Mouse (Mus musculus) forebrain, embryonic 13.5 days (tissue): ENCODE measurements at regions not wholly inside any gene's neighbourhood (a gene's known extent, or its start where the extent isn't known, plus 50 kb on each side); places are given as distances from the start of the nearest gene placed in this dataset.

ENCODE experiments used
- ATAC-seq: fragments of 200-750 bp; cut with Nextera tagmentation; 2 replicates; pipeline ENCODE4 v1.8.0; 2017
- H3K27ac ChIP-seq: fragments of 300-500 bp; sonication (generic); 2 replicates; pipeline ENCODE4 v1.5.1; 2015; ENCODE audit warnings: inconsistent platforms, mild to moderate bottlenecking, moderate library complexity
- H3K27me3 ChIP-seq: fragments of 300-500 bp; sonication (generic); 2 replicates; pipeline ENCODE4 v1.6.1; 2015; ENCODE audit warnings: mild to moderate bottlenecking, inconsistent platforms
- H3K36me3 ChIP-seq: fragments of 300-500 bp; sonication (generic); 2 replicates; pipeline ENCODE4 v1.6.1; 2015; ENCODE audit warnings: mild to moderate bottlenecking, inconsistent platforms; ENCODE audit not compliant: poor library complexity, severe bottlenecking
- H3K4me1 ChIP-seq: fragments of 300-500 bp; sonication (generic); 2 replicates; pipeline ENCODE4 v1.6.1; 2015; ENCODE audit warnings: inconsistent platforms
- H3K4me2 ChIP-seq: fragments of 300-500 bp; sonication (generic); 2 replicates; pipeline ENCODE4 v1.6.1; 2015; ENCODE audit warnings: inconsistent platforms, mild to moderate bottlenecking, moderate library complexity
- H3K4me3 ChIP-seq: fragments of 300-500 bp; sonication (generic); 2 replicates; pipeline ENCODE4 v1.5.1; 2015; ENCODE audit warnings: mild to moderate bottlenecking, inconsistent platforms
- H3K9ac ChIP-seq: fragments of 300-500 bp; sonication (generic); 2 replicates; pipeline ENCODE4 v1.6.1; 2015; ENCODE audit warnings: mild to moderate bottlenecking, inconsistent platforms
- H3K9me3 ChIP-seq: fragments of 300-500 bp; sonication (generic); replicated peaks from 2 replicates; pipeline ENCODE4 v1.6.1; 2016; ENCODE audit warnings: inconsistent platforms
- WGBS: fragments of 180-500 bp; shearing (Covaris S2); methylation state at CpG from one replicate; pipeline ENCODE4 v1.1.7; 2015; 5-methylcytosine and 5-hydroxymethylcytosine counted together

DNA sequence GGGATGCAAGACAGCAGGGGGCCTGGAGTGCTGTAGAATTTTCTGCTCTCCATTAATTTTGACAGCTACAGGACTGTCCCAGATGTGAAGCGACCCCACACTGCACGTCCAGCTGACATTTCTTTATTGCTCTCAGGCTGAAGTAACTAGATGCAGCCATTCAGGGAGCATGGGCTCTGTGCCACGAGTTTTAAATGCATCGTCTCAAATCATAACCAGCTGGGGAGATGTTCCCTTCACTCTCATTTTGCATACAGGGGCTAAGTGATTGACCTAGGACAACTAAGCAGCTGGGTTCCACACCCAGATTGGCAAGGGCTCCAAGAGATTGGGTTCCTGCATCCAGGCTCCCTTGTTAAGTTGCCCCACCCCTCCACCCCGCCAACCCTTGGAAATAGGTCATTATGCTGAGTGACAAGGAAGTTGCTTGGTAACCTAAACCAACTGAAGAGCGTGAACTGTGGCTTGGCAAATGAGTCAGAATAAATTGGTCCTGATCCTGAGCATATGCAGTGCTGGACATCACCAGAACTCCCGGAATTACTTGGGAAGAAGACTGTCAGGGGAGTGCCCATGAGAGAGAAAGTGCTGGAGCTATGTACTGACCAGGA lies 267.4 kb downstream of the Foxo1 start:
- H3K36me3 ChIP-seq: no peaks in the 10 kb centered on the region
- WGBS: 56% methylated on average over 7 of the region's 7 CpGs
- H3K27ac ChIP-seq: no peak overlapping the region
- H3K9ac ChIP-seq: no peak overlapping the region
- no peaks in the 10 kb centered on the region for H3K9me3 ChIP-seq
- H3K27me3 ChIP-seq: peaks cover 7% of the 10 kb centered on the region; the same call in 1 of the 2 replicates
- peaks cover 7% of the 10 kb centered on the region for H3K4me1 ChIP-seq
- ATAC-seq: no peak
- no peak overlapping the region for H3K4me3 ChIP-seq
- H3K4me2 ChIP-seq: no peak overlapping the region

DNA sequence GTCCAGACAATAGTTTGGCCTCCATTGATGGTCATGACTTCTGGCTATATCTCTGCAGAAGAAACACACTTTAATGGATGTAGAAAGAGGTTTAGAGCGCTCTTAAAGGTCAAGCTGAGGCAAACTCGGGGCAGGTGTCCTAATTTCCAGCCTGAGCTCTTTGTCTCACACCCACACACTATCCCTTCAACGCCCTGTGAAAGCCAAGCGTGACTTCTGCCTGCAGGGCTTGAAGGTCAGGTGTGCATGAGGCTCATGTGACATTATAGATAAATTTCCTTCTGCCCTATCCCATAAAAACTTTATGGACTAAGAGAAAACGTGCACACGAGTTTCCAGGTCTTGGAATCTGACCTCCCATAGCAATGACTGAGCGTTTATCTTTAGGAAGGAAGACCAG lies 266.0 kb downstream of the Foxo1 start:
- H3K9me3 ChIP-seq: no peaks in the 10 kb centered on the region
- peaks cover 7% of the 10 kb centered on the region for H3K4me1 ChIP-seq
- H3K27ac ChIP-seq: no peak overlapping the region
- no peaks in the 10 kb centered on the region for H3K36me3 ChIP-seq
- H3K4me2 ChIP-seq: no peak overlapping the region
- WGBS: 92% methylated on average over 7 of the region's 7 CpGs
- no peak overlapping the region for H3K9ac ChIP-seq
- H3K4me3 ChIP-seq: no peak overlapping the region
- ATAC-seq: no peak
- H3K27me3 ChIP-seq: peaks cover 11% of the 10 kb centered on the region; the same call in 1 of the 2 replicates

DNA sequence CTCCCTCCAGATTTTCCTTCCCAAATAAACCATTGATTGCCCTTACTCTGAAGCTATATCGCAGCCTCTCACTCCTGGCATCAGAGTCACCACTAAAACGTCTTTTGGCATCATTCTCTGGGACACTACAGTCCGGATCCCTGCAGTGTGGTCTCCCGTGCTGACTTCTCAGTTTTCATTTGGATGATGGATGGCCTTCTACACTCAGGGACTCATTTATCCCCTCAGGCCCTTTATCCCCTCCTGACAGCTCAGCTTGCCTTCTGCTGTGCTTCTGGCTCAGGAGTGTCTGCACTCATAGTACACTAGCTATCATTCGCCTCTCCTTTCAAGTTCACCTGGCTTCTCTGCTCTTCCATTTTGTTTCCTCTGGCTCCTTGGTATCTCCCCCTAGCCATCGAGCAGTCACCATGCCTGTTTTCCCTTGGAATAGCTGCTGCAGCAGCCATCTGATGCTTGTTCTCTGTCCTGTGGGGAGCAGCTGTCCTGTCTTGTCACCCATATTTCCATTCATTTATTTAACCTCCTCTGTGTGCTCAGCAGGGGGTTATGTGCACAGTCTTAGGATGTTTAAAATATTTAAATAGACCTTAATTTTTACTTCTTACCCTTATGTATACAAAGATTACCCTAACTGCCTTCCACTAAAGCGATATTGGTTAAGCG lies 263.7 kb downstream of the Foxo1 start:
- peaks cover 7% of the 10 kb centered on the region for H3K4me1 ChIP-seq
- no peak for ATAC-seq
- no peak overlapping the region for H3K4me3 ChIP-seq
- no peaks in the 10 kb centered on the region for H3K9me3 ChIP-seq
- peaks cover 10% of the 10 kb centered on the region; the same call in 1 of the 2 replicates for H3K27me3 ChIP-seq
- WGBS: 82% methylated on average over 8 of the region's 8 CpGs
- no peaks in the 10 kb centered on the region for H3K36me3 ChIP-seq
- H3K9ac ChIP-seq: no peak overlapping the region
- no peak overlapping the region for H3K27ac ChIP-seq
- H3K4me2 ChIP-seq: no peak overlapping the region

DNA sequence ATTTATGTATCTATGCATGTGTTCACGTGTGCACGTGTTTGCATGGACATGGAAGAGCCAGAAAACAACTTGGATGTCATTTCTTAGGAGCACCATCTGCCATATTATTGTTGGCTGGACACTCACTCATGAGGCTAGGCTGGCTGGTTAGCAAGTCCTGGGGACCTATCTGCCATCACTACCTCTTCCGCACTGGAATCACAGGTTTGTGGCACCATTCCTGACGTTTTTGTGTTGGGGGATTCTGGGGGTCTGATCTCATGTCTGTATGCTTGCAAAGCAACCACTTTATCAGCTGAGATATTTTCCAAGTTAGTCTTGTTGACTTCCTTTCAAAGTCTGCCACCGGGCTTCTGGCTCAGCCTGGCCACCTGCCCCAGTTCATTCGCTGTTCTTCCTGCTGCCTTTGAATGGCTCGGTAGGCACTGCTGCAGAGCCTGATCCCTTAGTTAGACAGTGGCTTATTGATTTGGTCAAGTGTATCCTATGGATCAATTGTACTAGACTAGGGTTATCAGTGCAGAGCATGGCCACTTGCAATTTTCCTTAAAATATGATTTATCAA lies 262.4 kb downstream of the Foxo1 start:
- H3K36me3 ChIP-seq: no peaks in the 10 kb centered on the region
- peaks cover 19% of the 10 kb centered on the region for H3K27me3 ChIP-seq
- no peaks in the 10 kb centered on the region for H3K9me3 ChIP-seq
- H3K4me3 ChIP-seq: no peak overlapping the region
- no peak overlapping the region for H3K27ac ChIP-seq
- H3K4me2 ChIP-seq: no peak overlapping the region
- WGBS: 85% methylated on average over 7 of the region's 7 CpGs
- peaks cover 3% of the 10 kb centered on the region for H3K4me1 ChIP-seq
- no peak overlapping the region for H3K9ac ChIP-seq
- no peak for ATAC-seq

DNA sequence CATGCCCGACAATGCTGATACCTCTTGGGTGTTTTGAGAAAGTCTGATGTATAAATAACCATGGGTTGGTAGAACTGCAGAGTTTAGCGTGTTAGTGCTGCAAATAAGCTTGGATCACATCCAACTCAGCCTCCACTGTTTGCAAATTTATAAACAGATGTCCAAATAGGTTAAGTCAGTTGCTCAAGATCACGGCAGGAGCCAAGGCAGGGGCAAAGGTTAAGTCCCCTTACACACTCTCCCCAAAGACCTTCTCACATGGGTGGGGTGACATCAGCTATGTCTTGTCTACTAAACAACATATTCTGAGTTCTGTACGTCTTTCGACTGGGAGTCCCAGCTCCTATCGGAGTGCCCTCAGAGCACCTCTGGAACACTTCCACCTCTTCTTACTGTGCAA lies 261.0 kb downstream of the Foxo1 start:
- no peaks in the 10 kb centered on the region for H3K9me3 ChIP-seq
- WGBS: 83% methylated on average over 6 of the region's 6 CpGs
- ATAC-seq: no peak

GRCm38 (mm10) chr3:52528521-52528920 lies 260.4 kb downstream of the Foxo1 start:
- Histone ChIP-seq H3K27ac (no peak overlapping the region), H3K9me3 (no peaks in the 10 kb centered on the region), H3K27me3 (peaks cover 27% of the 10 kb centered on the region), H3K4me3 (no peak overlapping the region), H3K9ac (no peak overlapping the region), H3K36me3 (no peaks in the 10 kb centered on the region), H3K4me1 (no peaks in the 10 kb centered on the region), H3K4me2 (no peak overlapping the region)
- 91% methylated on average over 7 of the region's 7 CpGs for WGBS
- no peak for ATAC-seq

More for the DNA sequence above, 261.0 kb downstream of the Foxo1 start:
- no peak overlapping the region for H3K4me2 ChIP-seq
- H3K36me3 ChIP-seq: no peaks in the 10 kb centered on the region
- peaks cover 27% of the 10 kb centered on the region for H3K27me3 ChIP-seq
- H3K4me3 ChIP-seq: no peak overlapping the region
- H3K9ac ChIP-seq: no peak overlapping the region
- no peak overlapping the region for H3K27ac ChIP-seq
- no peaks in the 10 kb centered on the region for H3K4me1 ChIP-seq

- H3K27me3 ChIP-seq: peaks cover 34% of the 10 kb centered on the region
- H3K36me3 ChIP-seq: no peaks in the 10 kb centered on the region
- no peak for ATAC-seq
- H3K9me3 ChIP-seq: no peaks in the 10 kb centered on the region
- H3K9ac ChIP-seq: no peak overlapping the region
- H3K27ac ChIP-seq: no peak overlapping the region
- WGBS: 74% methylated on average over 3 of the region's 3 CpGs
- no peak overlapping the region for H3K4me3 ChIP-seq
- peaks cover 3% of the 10 kb centered on the region; the same call in 1 of the 2 replicates for H3K4me1 ChIP-seq
- H3K4me2 ChIP-seq: no peak overlapping the region
Observed at GRCm38 (mm10) chr3:52527781-52528180, 259.6 kb downstream of the Foxo1 start.

GRCm38 (mm10) chr3:52527010-52527754 lies 259.0 kb downstream of the Foxo1 start:
- no peak for ATAC-seq
- Histone ChIP-seq H3K9me3 (no peaks in the 10 kb centered on the region), H3K27me3 (peaks cover 39% of the 10 kb centered on the region), H3K27ac (no peak overlapping the region), H3K4me3 (no peak overlapping the region), H3K4me1 (peaks cover 3% of the 10 kb centered on the region; the same call in 1 of the 2 replicates), H3K4me2 (no peak overlapping the region), H3K9ac (no peak overlapping the region), H3K36me3 (no peaks in the 10 kb centered on the region)
- 89% methylated on average over 14 of the region's 14 CpGs for WGBS

GRCm38 (mm10) chr3:52522886-52523285 lies 254.8 kb downstream of the Foxo1 start:
- Histone ChIP-seq H3K9ac (no peak overlapping the region), H3K27ac (no peak overlapping the region), H3K27me3 (peaks cover 53% of the 10 kb centered on the region), H3K4me1 (peaks cover 12% of the 10 kb centered on the region; the same call in 1 of the 2 replicates), H3K4me3 (no peak overlapping the region), H3K4me2 (no peak overlapping the region), H3K36me3 (no peaks in the 10 kb centered on the region), H3K9me3 (no peaks in the 10 kb centered on the region)
- WGBS: 74% methylated on average over 12 of the region's 12 CpGs
- ATAC-seq: no peak

DNA sequence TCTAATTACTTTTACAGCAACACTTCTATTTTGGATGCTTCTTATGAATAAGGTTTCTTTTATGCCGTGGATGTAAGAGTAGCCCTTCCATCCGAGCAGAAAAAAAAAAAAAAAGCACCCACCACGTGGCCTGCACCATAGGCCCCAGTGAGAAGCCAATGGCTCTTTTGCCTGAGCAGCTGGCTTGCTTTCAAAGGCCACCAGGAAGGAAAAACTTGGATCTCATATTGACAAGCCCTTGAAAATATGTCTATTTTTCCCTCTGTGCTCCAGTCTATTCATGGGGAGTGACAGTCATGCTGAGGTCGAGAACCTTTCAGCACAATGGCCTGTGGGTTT lies 252.4 kb downstream of the Foxo1 start:
- peak; percentile 88 for ATAC-seq

GRCm38 (mm10) chr3:52519910-52520608 lies 251.9 kb downstream of the Foxo1 start:
- Histone ChIP-seq H3K36me3 (no peaks in the 10 kb centered on the region), H3K4me3 (no peak overlapping the region), H3K4me2 (peak overlapping the region; percentile 31), H3K27me3 (peaks cover 64% of the 10 kb centered on the region), H3K4me1 (peaks cover 12% of the 10 kb centered on the region; the same call in 1 of the 2 replicates), H3K9ac (no peak overlapping the region), H3K27ac (no peak overlapping the region), H3K9me3 (no peaks in the 10 kb centered on the region)
- 42% methylated on average over 22 of the region's 22 CpGs for WGBS
- peak; percentile 95 for ATAC-seq

More for the DNA sequence above, 252.4 kb downstream of the Foxo1 start:
- WGBS: 5% methylated on average over 4 of the region's 4 CpGs
- H3K27me3 ChIP-seq: peaks cover 63% of the 10 kb centered on the region
- H3K4me1 ChIP-seq: peaks cover 12% of the 10 kb centered on the region; the same call in 1 of the 2 replicates
- H3K9ac ChIP-seq: no peak overlapping the region
- H3K9me3 ChIP-seq: no peaks in the 10 kb centered on the region
- peak overlapping the region; percentile 31; the same call in 1 of the 2 replicates for H3K4me2 ChIP-seq
- no peak overlapping the region for H3K4me3 ChIP-seq
- no peaks in the 10 kb centered on the region for H3K36me3 ChIP-seq
- H3K27ac ChIP-seq: no peak overlapping the region
